Mouse (Mus musculus): Measurements from ENCODE around the gene Ccdc43. TPM values are rescaled to one million over a fixed set of nuclear protein-coding genes. Genes with fewer than 3 reads are reported as not detected.
A peak's percentile ranks its signal among the peaks of the same experiment; 100 is the strongest.

The Ccdc43 gene
- polyA plus RNA-seq (2015; fragmentation: Nextera tagmentation; extraction: Ambion mirVana): 40.4 and 41.6 TPM in 2 replicates

GRCm38 (mm10) chr11:102697338-102698017 is at the start of gene Ccdc43:
Gene Ccdc43, minus strand, starts transcription at chr11:102697782.
- H3K9me3 ChIP-seq (replicated peaks): no peaks in the 10 kb centered on the region
- H3K27me3 ChIP-seq: no peaks in the 10 kb centered on the region
- peak within 1 kb of the TSS; percentile 78 for H3K4me2 ChIP-seq (replicated peaks)
- H3K4me3 ChIP-seq (replicated peaks): peak within 1 kb of the TSS; percentile 81
- H3K36me3 ChIP-seq: peaks cover 7% of the 10 kb centered on the region
- H3K27ac ChIP-seq (replicated peaks): peak within 1 kb of the TSS; percentile 73
- H3K9ac ChIP-seq: peak within 1 kb of the TSS; percentile 73
- WGBS: under 1% methylated on average over 49 of the region's 49 CpGs
- peak; percentile 95 for ATAC-seq (ENCODE audit: insufficient number of reproducible peaks, low FRiP score, low TSS enrichment, low read depth)
- H3K4me1 ChIP-seq: peaks cover 21% of the 10 kb centered on the region

- Histone ChIP-seq H3K27me3 (no peaks in the 10 kb centered on the region), H3K27ac (replicated peaks) (no peak overlapping the region), H3K4me2 (replicated peaks) (no peak overlapping the region), H3K9ac (no peak overlapping the region), H3K36me3 (no peaks in the 10 kb centered on the region), H3K4me3 (replicated peaks) (no peak overlapping the region), H3K9me3 (replicated peaks) (no peaks in the 10 kb centered on the region), H3K4me1 (peaks cover 9% of the 10 kb centered on the region; the same call in 1 of the 2 replicates)
- no peak for ATAC-seq (ENCODE audit: insufficient number of reproducible peaks, low FRiP score, low TSS enrichment, low read depth)
- WGBS: 86% methylated on average over 3 of the region's 3 CpGs
These were observed 47.2 kb upstream of the Ccdc43 start for GRCm38 (mm10) chr11:102744746-102745145.

GRCm38 (mm10) chr11:102742843-102743242 is 45.3 kb upstream of the Ccdc43 start:
- Histone ChIP-seq H3K4me2 (replicated peaks) (no peak overlapping the region), H3K36me3 (no peaks in the 10 kb centered on the region), H3K27me3 (peaks cover 6% of the 10 kb centered on the region), H3K4me1 (peaks cover 20% of the 10 kb centered on the region), H3K9me3 (replicated peaks) (no peaks in the 10 kb centered on the region), H3K9ac (no peak overlapping the region), H3K4me3 (replicated peaks) (no peak overlapping the region), H3K27ac (replicated peaks) (no peak overlapping the region)
- no peak for ATAC-seq (ENCODE audit: insufficient number of reproducible peaks, low FRiP score, low TSS enrichment, low read depth)
- WGBS: 72% methylated on average over 5 of the region's 5 CpGs

- WGBS: 62% methylated on average over 7 of the region's 7 CpGs
These were observed 44.5 kb upstream of the Ccdc43 start for GRCm38 (mm10) chr11:102742066-102742465.

DNA sequence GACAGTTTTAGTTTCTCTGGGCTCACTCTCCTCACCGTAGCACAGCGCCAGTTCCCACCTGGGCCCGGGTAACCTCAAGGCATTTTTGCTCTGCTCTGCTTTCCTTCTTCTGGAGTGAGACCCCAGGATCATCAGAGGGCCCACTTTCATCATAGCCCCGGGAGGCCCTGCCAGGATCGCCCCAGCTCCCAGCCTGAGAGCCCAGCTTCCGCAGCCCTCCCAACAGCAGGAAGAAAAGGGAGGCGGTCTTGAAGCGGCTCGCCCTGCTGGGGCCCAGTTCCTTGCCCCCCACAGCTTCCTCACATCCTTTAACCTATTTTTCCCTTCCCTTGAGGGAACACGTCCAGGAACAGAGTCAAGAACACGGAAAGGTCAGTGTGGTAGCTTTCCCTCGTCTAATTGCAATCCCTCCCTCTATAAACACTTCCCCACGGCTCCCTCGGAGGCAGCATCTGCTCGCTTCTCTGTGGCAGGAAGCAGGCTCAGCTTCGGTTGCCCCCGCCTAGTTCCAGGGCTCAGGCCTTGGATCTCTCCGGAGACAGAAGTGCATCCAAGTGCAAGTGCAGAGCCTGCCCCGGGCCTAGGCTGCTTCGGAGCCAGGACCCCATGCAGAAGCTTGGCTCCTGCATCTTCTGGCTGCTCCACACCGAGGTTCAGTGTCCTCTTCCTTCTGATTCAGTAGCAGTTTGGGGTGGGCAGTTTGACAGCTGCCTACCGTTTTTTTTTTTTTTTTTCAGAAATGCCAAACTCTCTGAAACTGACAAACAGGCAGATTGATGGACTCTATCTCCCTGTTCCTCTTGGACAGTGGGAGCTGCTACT is 43.8 kb upstream of the Ccdc43 start:
- H3K4me3 ChIP-seq (replicated peaks): no peak overlapping the region

More at GRCm38 (mm10) chr11:102742066-102742465, 44.5 kb upstream of the Ccdc43 start:
- peaks cover 9% of the 10 kb centered on the region for H3K27me3 ChIP-seq
- H3K36me3 ChIP-seq: no peaks in the 10 kb centered on the region
- no peak overlapping the region for H3K27ac ChIP-seq (replicated peaks)
- H3K4me2 ChIP-seq (replicated peaks): no peak overlapping the region
- H3K9ac ChIP-seq: no peak overlapping the region
- no peaks in the 10 kb centered on the region for H3K9me3 ChIP-seq (replicated peaks)
- no peak overlapping the region for H3K4me3 ChIP-seq (replicated peaks)
- H3K4me1 ChIP-seq: peaks cover 20% of the 10 kb centered on the region
- no peak for ATAC-seq (ENCODE audit: insufficient number of reproducible peaks, low FRiP score, low TSS enrichment, low read depth)

DNA sequence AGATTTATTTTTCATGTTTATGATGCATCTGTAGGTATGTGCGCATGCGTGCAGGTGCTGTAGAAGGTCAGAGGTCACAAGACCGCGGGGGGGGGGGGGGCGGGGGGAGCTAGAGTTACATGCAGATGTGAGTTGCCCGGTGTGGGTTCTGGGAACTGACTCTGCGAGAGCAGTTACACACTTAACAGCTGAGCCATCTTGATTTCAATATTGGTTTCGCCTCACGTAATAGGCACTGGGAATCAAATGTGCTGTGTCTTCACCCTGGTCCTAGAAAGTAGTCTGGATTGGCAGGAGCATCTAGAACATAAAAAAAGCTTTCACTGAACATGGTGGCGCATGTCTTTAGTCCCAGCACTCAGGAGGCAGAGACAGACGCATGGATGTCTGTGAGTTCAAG is 43.1 kb upstream of the Ccdc43 start:
- WGBS: 51% methylated on average over 10 of the region's 11 CpGs

More for the DNA sequence above, 43.8 kb upstream of the Ccdc43 start:
- H3K36me3 ChIP-seq: no peaks in the 10 kb centered on the region
- H3K9me3 ChIP-seq (replicated peaks): no peaks in the 10 kb centered on the region
- WGBS: 22% methylated on average over 22 of the region's 22 CpGs
- no peak overlapping the region for H3K27ac ChIP-seq (replicated peaks)
- peak; percentile 12; the same call in 1 of the 2 replicates for ATAC-seq (ENCODE audit: insufficient number of reproducible peaks, low FRiP score, low TSS enrichment, low read depth)
- peak overlapping the region; percentile 9; the same call in 1 of the 2 replicates for H3K4me2 ChIP-seq (replicated peaks)
- H3K27me3 ChIP-seq: peaks cover 10% of the 10 kb centered on the region
- no peak overlapping the region for H3K9ac ChIP-seq
- peaks cover 20% of the 10 kb centered on the region for H3K4me1 ChIP-seq

DNA sequence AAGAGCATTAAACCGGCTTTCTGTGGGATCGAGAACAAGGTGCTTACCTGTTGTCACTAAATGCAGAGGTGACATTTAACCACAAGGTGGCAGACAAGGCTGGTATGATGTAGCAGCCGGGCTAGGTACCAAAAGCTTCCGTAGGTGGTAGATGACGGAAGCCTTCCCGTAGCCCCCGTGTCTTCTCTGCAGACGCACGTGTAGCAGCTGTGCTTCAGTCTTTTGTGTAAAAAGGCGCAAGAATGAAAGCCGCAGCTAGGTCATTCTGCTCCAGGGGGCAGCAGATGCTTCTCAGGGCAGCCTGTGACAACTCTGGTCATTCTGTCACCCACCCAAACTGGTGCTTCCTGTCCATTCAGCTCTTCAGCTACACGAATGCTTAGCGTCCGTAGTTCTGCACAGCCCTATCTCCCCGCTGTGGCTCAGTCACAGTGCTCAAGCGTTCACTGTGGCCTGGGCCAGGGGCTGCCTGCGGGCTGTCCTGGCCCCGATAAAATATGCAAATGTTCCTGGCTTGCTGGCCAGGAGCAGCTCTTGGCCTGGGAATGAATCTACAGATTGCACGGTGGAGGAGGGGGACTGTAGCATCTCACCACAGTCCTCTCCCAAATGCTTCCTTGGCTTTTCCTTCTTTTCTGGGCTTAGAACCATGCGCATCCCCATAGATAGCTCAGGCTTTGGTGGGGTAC is 41.8 kb upstream of the Ccdc43 start:
- WGBS: 7% methylated on average over 20 of the region's 20 CpGs
- H3K27me3 ChIP-seq: peaks cover 10% of the 10 kb centered on the region
- H3K27ac ChIP-seq (replicated peaks): no peak overlapping the region
- no peaks in the 10 kb centered on the region for H3K9me3 ChIP-seq (replicated peaks)
- H3K4me1 ChIP-seq: peaks cover 20% of the 10 kb centered on the region
- H3K36me3 ChIP-seq: no peaks in the 10 kb centered on the region
- peak overlapping the region; percentile 68 for H3K4me2 ChIP-seq (replicated peaks)
- no peak for ATAC-seq (ENCODE audit: insufficient number of reproducible peaks, low FRiP score, low TSS enrichment, low read depth)
- H3K9ac ChIP-seq: peak overlapping the region; percentile 13; the same call in 1 of the 2 replicates
- peak overlapping the region; percentile 34 for H3K4me3 ChIP-seq (replicated peaks)

More for the DNA sequence above, 43.1 kb upstream of the Ccdc43 start:
- no peaks in the 10 kb centered on the region for H3K9me3 ChIP-seq (replicated peaks)
- H3K4me1 ChIP-seq: peaks cover 20% of the 10 kb centered on the region
- H3K9ac ChIP-seq: no peak overlapping the region
- no peak for ATAC-seq (ENCODE audit: insufficient number of reproducible peaks, low FRiP score, low TSS enrichment, low read depth)
- no peaks in the 10 kb centered on the region for H3K36me3 ChIP-seq
- H3K27me3 ChIP-seq: peaks cover 10% of the 10 kb centered on the region
- H3K4me3 ChIP-seq (replicated peaks): no peak overlapping the region
- H3K27ac ChIP-seq (replicated peaks): no peak overlapping the region
- H3K4me2 ChIP-seq (replicated peaks): no peak overlapping the region

DNA sequence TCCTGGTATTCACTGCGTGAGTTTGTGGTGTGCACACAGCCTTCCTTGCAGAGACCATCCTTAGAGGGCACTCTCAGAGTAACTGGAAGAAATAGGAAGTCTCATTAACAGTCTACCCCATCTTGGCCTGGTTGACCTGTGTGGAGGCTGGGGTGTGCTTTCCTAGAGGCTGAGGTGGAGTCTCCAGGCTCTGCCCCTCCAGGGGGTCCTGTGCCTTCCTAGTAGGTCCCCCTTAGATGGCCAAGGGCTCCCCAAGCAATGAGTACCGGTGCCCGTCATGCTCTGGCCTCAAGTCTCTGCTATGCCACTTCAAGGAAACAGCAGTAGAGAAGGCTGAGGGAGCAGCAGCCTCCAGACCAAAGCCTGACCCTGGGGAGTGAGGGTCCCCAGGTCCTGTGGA is 40.5 kb upstream of the Ccdc43 start:
- no peak overlapping the region for H3K27ac ChIP-seq (replicated peaks)
- no peak overlapping the region for H3K4me2 ChIP-seq (replicated peaks)
- H3K27me3 ChIP-seq: peaks cover 10% of the 10 kb centered on the region
- H3K9me3 ChIP-seq (replicated peaks): no peaks in the 10 kb centered on the region
- no peak overlapping the region for H3K9ac ChIP-seq
- no peak overlapping the region for H3K4me3 ChIP-seq (replicated peaks)
- H3K4me1 ChIP-seq: peaks cover 20% of the 10 kb centered on the region
- ATAC-seq (ENCODE audit: insufficient number of reproducible peaks, low FRiP score, low TSS enrichment, low read depth): no peak
- no peaks in the 10 kb centered on the region for H3K36me3 ChIP-seq
- 86% methylated on average over 3 of the region's 3 CpGs for WGBS

DNA sequence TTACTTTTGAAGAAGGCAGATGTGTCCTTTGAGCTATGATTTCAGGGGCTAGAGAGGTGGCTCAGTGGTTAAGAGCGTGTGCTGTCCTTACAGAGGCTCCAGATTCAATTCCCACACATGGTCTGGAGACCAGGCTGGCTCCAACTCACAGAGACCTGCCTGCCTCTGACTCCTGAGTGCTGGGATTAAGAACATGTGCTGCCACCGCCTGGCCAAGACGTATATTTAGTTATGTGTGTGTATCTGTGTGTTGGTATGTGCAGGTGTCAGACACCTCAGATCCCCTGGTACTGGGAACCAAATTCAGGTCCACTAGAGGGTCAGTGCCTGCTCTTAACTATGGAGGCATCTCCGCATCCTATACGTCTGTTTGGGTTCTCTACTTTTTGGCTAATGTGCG is 37.4 kb upstream of the Ccdc43 start:
- no peak overlapping the region for H3K4me2 ChIP-seq (replicated peaks)
- H3K36me3 ChIP-seq: no peaks in the 10 kb centered on the region
- H3K27ac ChIP-seq (replicated peaks): no peak overlapping the region
- no peak overlapping the region for H3K9ac ChIP-seq
- no peak overlapping the region for H3K4me3 ChIP-seq (replicated peaks)
- H3K9me3 ChIP-seq (replicated peaks): no peaks in the 10 kb centered on the region
- WGBS: 91% methylated on average over 6 of the region's 6 CpGs
- peaks cover 11% of the 10 kb centered on the region for H3K4me1 ChIP-seq
- ATAC-seq (ENCODE audit: insufficient number of reproducible peaks, low FRiP score, low TSS enrichment, low read depth): no peak
- peaks cover 10% of the 10 kb centered on the region for H3K27me3 ChIP-seq

DNA sequence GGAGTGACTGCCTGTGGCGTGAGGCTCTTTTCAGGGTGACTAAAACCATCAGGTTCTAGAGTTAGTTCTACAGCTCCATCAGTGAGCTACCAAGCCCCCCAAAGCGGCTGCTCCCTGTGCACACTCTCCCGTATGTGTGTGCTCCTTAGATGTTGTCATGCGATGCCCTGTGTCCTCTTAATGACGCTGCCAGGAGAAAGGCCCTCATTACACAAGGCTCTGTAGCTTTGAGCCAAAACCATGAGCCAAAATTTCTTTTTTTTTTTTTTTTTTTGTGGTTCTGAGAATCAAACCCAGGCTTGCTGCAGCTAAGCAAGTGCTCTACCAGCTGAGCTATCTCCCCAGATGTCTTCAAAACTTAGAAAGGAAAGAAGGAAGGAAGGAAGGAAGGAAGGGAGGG is 35.6 kb upstream of the Ccdc43 start:
- H3K4me2 ChIP-seq (replicated peaks): no peak overlapping the region
- no peaks in the 10 kb centered on the region for H3K36me3 ChIP-seq
- H3K27ac ChIP-seq (replicated peaks): no peak overlapping the region
- peaks cover 7% of the 10 kb centered on the region for H3K27me3 ChIP-seq
- ATAC-seq (ENCODE audit: insufficient number of reproducible peaks, low FRiP score, low TSS enrichment, low read depth): no peak
- H3K4me3 ChIP-seq (replicated peaks): no peak overlapping the region
- WGBS: 52% methylated on average over 5 of the region's 5 CpGs
- no peaks in the 10 kb centered on the region for H3K9me3 ChIP-seq (replicated peaks)
- H3K9ac ChIP-seq: no peak overlapping the region
- H3K4me1 ChIP-seq: no peaks in the 10 kb centered on the region

DNA sequence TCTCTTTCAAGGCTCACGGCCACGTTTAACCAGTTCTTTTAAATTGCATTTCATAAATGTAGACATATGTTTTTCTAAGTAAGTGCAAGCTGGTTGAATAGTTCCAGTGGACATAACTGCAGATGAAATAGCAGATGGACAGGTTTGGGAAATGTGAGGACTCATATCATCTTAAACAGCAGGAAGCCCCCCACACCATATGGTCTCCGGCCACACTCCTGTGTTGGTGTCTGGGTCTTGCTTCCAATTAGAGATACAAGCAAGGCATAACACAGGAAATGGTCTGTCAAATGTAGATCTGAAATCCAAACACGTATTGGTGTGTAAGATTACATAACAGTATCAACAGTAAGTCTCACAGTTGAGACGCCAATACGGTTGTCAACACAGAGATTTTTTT is 33.8 kb upstream of the Ccdc43 start:
- Histone ChIP-seq H3K9ac (no peak overlapping the region), H3K4me3 (replicated peaks) (no peak overlapping the region), H3K27me3 (no peaks in the 10 kb centered on the region), H3K4me2 (replicated peaks) (no peak overlapping the region), H3K36me3 (no peaks in the 10 kb centered on the region), H3K27ac (replicated peaks) (no peak overlapping the region), H3K9me3 (replicated peaks) (no peaks in the 10 kb centered on the region), H3K4me1 (no peaks in the 10 kb centered on the region)
- 76% methylated on average over 6 of the region's 6 CpGs for WGBS
- no peak for ATAC-seq (ENCODE audit: insufficient number of reproducible peaks, low FRiP score, low TSS enrichment, low read depth)

Measured in embryonic facial prominence, embryonic 15.5 days (tissue).